Mouse (Mus musculus) MEL (cell line): ENCODE results near the gene Ppm1e. TPM values are rescaled to one million over a fixed set of nuclear protein-coding genes. Genes with fewer than 3 reads are reported as not detected.
A peak's percentile ranks its signal among the peaks of the same experiment; 100 is the strongest.

ENCODE experiments used
- DNase-seq: peaks from one replicate; pipeline ENCODE4 v3.0.0; 2011; ENCODE audit warnings: low read depth, low spot score
- H3K27ac ChIP-seq: 2 replicates; pipeline ENCODE4 v1.5.1; 2012; ENCODE audit warnings: low read depth, mild to moderate bottlenecking, control low read depth, low read length, moderate library complexity; ENCODE audit not compliant: control insufficient read depth
- H3K27me3 ChIP-seq, 2 experiments: fragments of 150-350 bp in 1 of 2; sonication (generic) in 1 of 2; 2 replicates each; pipeline ENCODE4 v1.6.1; 2012; ENCODE audit warnings: low read length in 2 of 2, mild to moderate bottlenecking in 2 of 2, improper control_type of control experiment in 1 of 2, moderate library complexity in 1 of 2; ENCODE audit not compliant: insufficient read depth in 2 of 2, control insufficient read depth in 1 of 2
- H3K36me3 ChIP-seq, 2 experiments: 2 replicates each; pipeline ENCODE4 v1.6.1; 2012 to 2014; ENCODE audit warnings: low read length in 2 of 2, improper control_type of control experiment in 1 of 2, inconsistent platforms in 1 of 2, mild to moderate bottlenecking in 1 of 2; ENCODE audit not compliant: insufficient read depth in 2 of 2, control insufficient read depth in 1 of 2
- H3K4me1 ChIP-seq, 2 experiments: fragments of 150-350 bp in 1 of 2; sonication (generic) in 1 of 2; 2 replicates each; pipeline ENCODE4 v1.6.1; 2012; ENCODE audit warnings: low read length in 2 of 2, improper control_type of control experiment in 1 of 2, mild to moderate bottlenecking in 1 of 2; ENCODE audit not compliant: insufficient read depth in 2 of 2, control insufficient read depth in 1 of 2
- H3K4me3 ChIP-seq, 2 experiments: fragments of 150-350 bp in 1 of 2; sonication (generic) in 1 of 2; 2 replicates each; pipeline ENCODE4 v1.5.1; 2012; ENCODE audit warnings: low read depth in 2 of 2, low read length in 2 of 2, mild to moderate bottlenecking in 2 of 2, moderate library complexity in 2 of 2, control low read depth in 1 of 2, improper control_type of control experiment in 1 of 2; ENCODE audit not compliant: control insufficient read depth in 1 of 2, insufficient read depth in 1 of 2
- H3K79me2 ChIP-seq: 2 replicates; pipeline ENCODE4 v1.6.1; 2012; ENCODE audit warnings: mild to moderate bottlenecking, low read length, moderate library complexity; ENCODE audit not compliant: control insufficient read depth, poor library complexity, insufficient read depth
- H3K9ac ChIP-seq: 2 replicates; pipeline ENCODE4 v1.6.1; 2012; ENCODE audit warnings: low read depth, mild to moderate bottlenecking, control low read depth, low read length, moderate library complexity; ENCODE audit not compliant: control insufficient read depth, poor library complexity, severe bottlenecking
- H3K9me3 ChIP-seq: fragments of 150-350 bp; sonication (generic); replicated peaks from 2 replicates; pipeline ENCODE4 v1.6.1; 2012; ENCODE audit warnings: mild to moderate bottlenecking, low read length, improper control_type of control experiment, moderate library complexity; ENCODE audit not compliant: insufficient read depth
- BHLHE40 ChIP-seq: IDR thresholded peaks from 2 replicates; pipeline ENCODE4 v1.6.1; 2012; ENCODE audit warnings: low read depth, mild to moderate bottlenecking, inconsistent platforms, low read length, improper control_type of control experiment, borderline replicate concordance
- CHD1 ChIP-seq: IDR thresholded peaks from 2 replicates; pipeline ENCODE4 v1.6.1; 2012; ENCODE audit warnings: low read depth, mild to moderate bottlenecking, inconsistent platforms, low read length, improper control_type of control experiment
- CHD2 ChIP-seq: IDR thresholded peaks from 2 replicates; pipeline ENCODE4 v1.6.1; 2011; ENCODE audit warnings: low read length, improper control_type of control experiment
- CTCF ChIP-seq, 3 experiments: IDR thresholded peaks in 2 of 3; conservative IDR thresholded peaks in 1 of 3; 2 replicates each; pipeline ENCODE4 v1.5.1; 2011 to 2012; ENCODE audit warnings: low read length in 3 of 3, low read depth in 2 of 3, mild to moderate bottlenecking in 2 of 3, improper control_type of control experiment in 1 of 3, inconsistent platforms in 1 of 3, mixed read lengths in 1 of 3, moderate library complexity in 1 of 3; ENCODE audit not compliant: control insufficient read depth in 1 of 3, insufficient read depth in 1 of 3, poor library complexity in 1 of 3, severe bottlenecking in 1 of 3
- E2F4 ChIP-seq: IDR thresholded peaks from 2 replicates; pipeline ENCODE4 v1.6.1; 2011; ENCODE audit warnings: low read depth, low read length, improper control_type of control experiment, borderline replicate concordance
- ELF1 ChIP-seq: IDR thresholded peaks from 2 replicates; pipeline ENCODE4 v1.6.1; 2014; ENCODE audit warnings: low read depth, mild to moderate bottlenecking, inconsistent platforms, low read length, improper control_type of control experiment, moderate library complexity
- EP300 ChIP-seq, 2 experiments: IDR thresholded peaks; 2 replicates each; pipeline ENCODE4 v1.6.1; 2011; ENCODE audit warnings: improper control_type of control experiment in 2 of 2, low read length in 2 of 2, low read depth in 1 of 2, mild to moderate bottlenecking in 1 of 2
- ETS1 ChIP-seq: IDR thresholded peaks from 2 replicates; pipeline ENCODE4 v1.6.1; 2012; ENCODE audit warnings: low read depth, mild to moderate bottlenecking, inconsistent platforms, low read length, improper control_type of control experiment, moderate library complexity
- GABPA ChIP-seq: IDR thresholded peaks from 2 replicates; pipeline ENCODE4 v1.6.1; 2012; ENCODE audit warnings: low read depth, mild to moderate bottlenecking, inconsistent platforms, low read length, improper control_type of control experiment, moderate library complexity
- GATA1 ChIP-seq: IDR thresholded peaks from 2 replicates; pipeline ENCODE4 v1.6.1; 2011; ENCODE audit warnings: low read depth, low read length, improper control_type of control experiment
- HCFC1 ChIP-seq: IDR thresholded peaks from 2 replicates; pipeline ENCODE4 v1.6.1; 2012; ENCODE audit warnings: low read depth, mild to moderate bottlenecking, inconsistent platforms, low read length, improper control_type of control experiment, moderate library complexity
- MAFK ChIP-seq: IDR thresholded peaks from 2 replicates; pipeline ENCODE4 v1.6.1; 2011; ENCODE audit warnings: low read depth, mild to moderate bottlenecking, low read length, improper control_type of control experiment, borderline replicate concordance
- MAX ChIP-seq: IDR thresholded peaks from 2 replicates; pipeline ENCODE4 v1.6.1; 2011; ENCODE audit warnings: low read length, improper control_type of control experiment
- MEF2A ChIP-seq: IDR thresholded peaks from 2 replicates; pipeline ENCODE4 v1.6.1; 2014; ENCODE audit warnings: low read depth, mild to moderate bottlenecking, inconsistent platforms, low read length, improper control_type of control experiment; ENCODE audit not compliant: poor library complexity, insufficient replicate concordance, severe bottlenecking; ENCODE audit errors: extremely low read depth
- MXI1 ChIP-seq: IDR thresholded peaks from 2 replicates; pipeline ENCODE4 v1.6.1; 2011; ENCODE audit warnings: mild to moderate bottlenecking, low read depth, low read length, improper control_type of control experiment
- MYB ChIP-seq: IDR thresholded peaks from 2 replicates; pipeline ENCODE4 v1.6.1; 2011; ENCODE audit warnings: mild to moderate bottlenecking, low read depth, low read length, improper control_type of control experiment
- POLR2A ChIP-seq, 2 experiments: IDR thresholded peaks; 2 replicates each; pipeline ENCODE4 v1.6.1; 2011 to 2012; ENCODE audit warnings: low read length in 2 of 2, mild to moderate bottlenecking in 2 of 2, control low read depth in 1 of 2, improper control_type of control experiment in 1 of 2, low read depth in 1 of 2, moderate library complexity in 1 of 2; ENCODE audit not compliant: control insufficient read depth in 1 of 2, insufficient read depth in 1 of 2, poor library complexity in 1 of 2
- POLR2AphosphoS5 ChIP-seq: IDR thresholded peaks from 2 replicates; pipeline ENCODE4 v1.6.1; 2012; ENCODE audit warnings: low read depth, borderline replicate concordance, mild to moderate bottlenecking, inconsistent platforms, low read length, moderate library complexity, mixed read lengths
- RCOR1 ChIP-seq: IDR thresholded peaks from 2 replicates; pipeline ENCODE4 v1.6.1; 2012; ENCODE audit warnings: low read depth, mild to moderate bottlenecking, inconsistent platforms, low read length, improper control_type of control experiment
- SIN3A ChIP-seq: IDR thresholded peaks from 2 replicates; pipeline ENCODE4 v1.6.1; 2012; ENCODE audit warnings: low read length, improper control_type of control experiment, inconsistent platforms
- SMC3 ChIP-seq: IDR thresholded peaks from 2 replicates; pipeline ENCODE4 v1.6.1; 2011; ENCODE audit warnings: low read depth, low read length, improper control_type of control experiment
- TAL1 ChIP-seq: IDR thresholded peaks from 2 replicates; pipeline ENCODE4 v1.6.1; 2012; ENCODE audit warnings: mild to moderate bottlenecking, inconsistent platforms, low read length, moderate library complexity, mixed read lengths
- TCF12 ChIP-seq: IDR thresholded peaks from 2 replicates; pipeline ENCODE4 v1.6.1; 2014; ENCODE audit warnings: low read depth, mild to moderate bottlenecking, inconsistent platforms, low read length, improper control_type of control experiment, moderate library complexity
- UBTF ChIP-seq: IDR thresholded peaks from 2 replicates; pipeline ENCODE4 v1.6.1; 2012; ENCODE audit warnings: low read depth, mild to moderate bottlenecking, inconsistent platforms, low read length, improper control_type of control experiment, moderate library complexity, borderline replicate concordance; ENCODE audit not compliant: insufficient read depth
- USF1 ChIP-seq: IDR thresholded peaks from 2 replicates; pipeline ENCODE4 v1.6.1; 2014; ENCODE audit warnings: low read depth, mild to moderate bottlenecking, inconsistent platforms, low read length, improper control_type of control experiment, moderate library complexity
- polyA plus RNA-seq, 2 experiments: library from polyadenylated mRNA; stranded (reverse) in 1 of 2; unstranded in 1 of 2; fragments of >175 nt in 1 of 2; fragments of >200 nt in 1 of 2; gene quantifications; 2 replicates each; pipeline versions ENCODE4 v1.2.1 to v1.2.4; 2012; ENCODE audit warnings: low replicate concordance in 2 of 2, low read depth in 1 of 2; ENCODE audit not compliant: insufficient read length in 2 of 2, insufficient read depth in 1 of 2, missing spikeins in 1 of 2
- total RNA-seq: library from RNA; depleted of rRNA; stranded (reverse); fragments of 300-350 nt; gene quantifications from 2 replicates; pipeline ENCODE4 v1.2.3, GENCODE M21; 2012

Gene Ppm1e
- total and polyA plus RNA-seq, 3 experiments, result 1.3 to 2.8 TPM; not detected in 1

- TF ChIP-seq TAL1 (peak; percentile 35; the same call in 1 of the 2 replicates), USF1 (no peak)
Measured at GRCm38 (mm10) chr11:87259792-87260191, 99.0 kb downstream of the Ppm1e start (continued).

GRCm38 (mm10) chr11:87257282-87257681 is 101.5 kb downstream of the Ppm1e start:
- TF ChIP-seq GATA1 (no peak), ELF1 (no peak), EP300 (IDR thresholded peaks at IDR 0.05; ENCODE audit: low read depth in 1 of 2, low read length in 2 of 2) (no peak), USF1 (no peak), MAX (no peak), TAL1 (no peak), MAFK (no peak)
- peaks cover 2 to 17% of the 10 kb centered on the region in 2 experiments for H3K4me1 ChIP-seq
- no peaks in the 10 kb centered on the region for H3K79me2 ChIP-seq
- no peaks in the 10 kb centered on the region for H3K27me3 ChIP-seq
- no peak overlapping the region for H3K4me3 ChIP-seq
- no peak overlapping the region for H3K9ac ChIP-seq
- peaks cover 0 to 11% of the 10 kb centered on the region in 2 experiments; a peak in 2 of 4 replicates for H3K36me3 ChIP-seq
- no peaks in the 10 kb centered on the region for H3K9me3 ChIP-seq
- DNase-seq, result no peak
- no peak overlapping the region for H3K27ac ChIP-seq

- Histone ChIP-seq H3K36me3 (peaks cover 0 to 4% of the 10 kb centered on the region in 2 experiments; a peak in 2 of 4 replicates), H3K4me3 (no peak overlapping the region), H3K27ac (no peak overlapping the region; the same call in 1 of the 2 replicates), H3K9me3 (no peaks in the 10 kb centered on the region), H3K27me3 (no peaks in the 10 kb centered on the region), H3K9ac (no peak overlapping the region), H3K4me1 (peaks cover 0 to 8% of the 10 kb centered on the region in 2 experiments), H3K79me2 (no peaks in the 10 kb centered on the region)
- peak; percentile 89 for DNase-seq
- TF ChIP-seq E2F4, result no peak
- no peak for TF ChIP-seq ETS1
- no peak for TF ChIP-seq TCF12
- TF ChIP-seq BHLHE40, result no peak
- no peak for TF ChIP-seq CHD1
- TF ChIP-seq CHD2, result no peak
- TF ChIP-seq UBTF, result no peak
- peak in 1 of 2 experiments; percentile 60; a peak in 1 of 4 replicates for TF ChIP-seq EP300 (IDR thresholded peaks at IDR 0.05; ENCODE audit: low read depth in 1 of 2, low read length in 2 of 2)
- no peak for TF ChIP-seq MYB
- no peak for TF ChIP-seq SMC3
- peak; percentile 40; the same call in 1 of the 2 replicates for TF ChIP-seq ELF1
- no peak for TF ChIP-seq POLR2AphosphoS5
- TF ChIP-seq TAL1, result no peak
- peak; percentile 19; the same call in 1 of the 2 replicates for TF ChIP-seq GATA1
- TF ChIP-seq RCOR1, result 0 out of 2 replicates have a peak, but pooled peaks have one; percentile 4
- no peak for TF ChIP-seq POLR2A (IDR thresholded peaks at IDR 0.05; ENCODE audit: control insufficient read depth in 1 of 2, insufficient read depth in 1 of 2, low read depth in 1 of 2, low read length in 2 of 2, poor library complexity in 1 of 2)
- peak; percentile 44; the same call in 1 of the 2 replicates for TF ChIP-seq MXI1
- TF ChIP-seq CTCF (IDR thresholded peaks at IDR 0.05 in 2 of 3, conservative IDR thresholded peaks at IDR 0.05 in 1 of 3; ENCODE audit: control insufficient read depth in 1 of 3, insufficient read depth in 1 of 3, low read depth in 2 of 3, low read length in 3 of 3, poor library complexity in 1 of 3, severe bottlenecking in 1 of 3), result no peak
- no peak for TF ChIP-seq GABPA
- peak; percentile 20; the same call in 1 of the 2 replicates for TF ChIP-seq HCFC1
- no peak for TF ChIP-seq MEF2A
- peak; percentile 94 for TF ChIP-seq SIN3A
Measured at GRCm38 (mm10) chr11:87254149-87254548, 104.7 kb downstream of the Ppm1e start.
